Mouse (Mus musculus) MEL (cell line): Measurements from ENCODE around the gene Gm36864.

ENCODE experiments used
- GABPA ChIP-seq: IDR thresholded peaks from 2 replicates; pipeline ENCODE4 v1.6.1; 2012; ENCODE audit warnings: low read depth, mild to moderate bottlenecking, inconsistent platforms, low read length, improper control_type of control experiment, moderate library complexity
- NELFE ChIP-seq: IDR thresholded peaks from 2 replicates; pipeline ENCODE4 v1.6.1; 2011; ENCODE audit warnings: low read depth, low read length, improper control_type of control experiment
- TBP ChIP-seq: IDR thresholded peaks from 2 replicates; pipeline ENCODE4 v1.8.0; 2011; ENCODE audit warnings: low read depth, low read length, improper control_type of control experiment

- TF ChIP-seq GABPA (no peak), NELFE (no peak), TBP (no peak)
Measured at GRCm38 (mm10) chr7:44274096-44274495, 38.1 kb downstream of the Gm36864 start.
